Mouse (Mus musculus) C2C12 (cell line): ENCODE data around the gene Mkrn2os. TPM values are rescaled to one million over a fixed set of nuclear protein-coding genes. Genes with fewer than 3 reads are reported as not detected.
"Not testable (repeated sequence)": the region's sequence is repeated elsewhere in the genome, so short reads cannot be mapped to it uniquely, and the experiment has no call there.

Experiments
- H3K27me3 ChIP-seq: one replicate; pipeline ENCODE4 v1.6.1; 2011; ENCODE audit not compliant: control insufficient read depth, insufficient read depth, insufficient read length
- H3K36me3 ChIP-seq: one replicate; pipeline ENCODE4 v1.6.1; 2011; ENCODE audit not compliant: control insufficient read depth, insufficient read depth
- H3K4me3 ChIP-seq: one replicate; pipeline ENCODE4 v1.5.1; 2011; ENCODE audit warnings: mild to moderate bottlenecking, control low read depth; ENCODE audit not compliant: poor library complexity, insufficient read depth, severe bottlenecking
- H3K79me2 ChIP-seq: one replicate; pipeline ENCODE4 v1.6.1; 2011; ENCODE audit not compliant: control insufficient read depth, insufficient read depth
- H3K79me3 ChIP-seq: one replicate; pipeline ENCODE4 v1.6.1; 2011; ENCODE audit warnings: low read depth, control low read depth
- H3ac ChIP-seq: one replicate; pipeline ENCODE3; 2011; ENCODE audit warnings: low read depth; ENCODE audit not compliant: control insufficient read depth, insufficient read length
- CEBPB ChIP-seq: IDR thresholded peaks from one replicate; pipeline ENCODE4 v1.6.1; 2011; ENCODE audit warnings: low read depth, mild to moderate bottlenecking, control low read depth, moderate library complexity
- CTCF ChIP-seq: IDR thresholded peaks from one replicate; pipeline ENCODE4 v1.5.1; 2011; ENCODE audit not compliant: control insufficient read depth, insufficient read depth, insufficient read length
- FOSL1 ChIP-seq: IDR thresholded peaks from one replicate; pipeline ENCODE4 v1.8.0; 2011; ENCODE audit warnings: mild to moderate bottlenecking, low read length; ENCODE audit not compliant: poor library complexity, insufficient read depth, severe bottlenecking
- MAX ChIP-seq: IDR thresholded peaks from one replicate; pipeline ENCODE4 v1.6.1; 2011; ENCODE audit warnings: mild to moderate bottlenecking, control low read depth
- MYOD1 ChIP-seq: IDR thresholded peaks from one replicate; pipeline ENCODE4 v1.6.1; 2011; ENCODE audit warnings: low read depth; ENCODE audit not compliant: control insufficient read depth, insufficient read length
- MYOG ChIP-seq: IDR thresholded peaks from one replicate; pipeline ENCODE4 v1.6.1; 2011; ENCODE audit not compliant: control insufficient read depth, insufficient read length; ENCODE audit errors: extremely low read depth
- USF1 ChIP-seq: IDR thresholded peaks from one replicate; pipeline ENCODE4 v1.6.1; 2011; ENCODE audit warnings: low read depth, mild to moderate bottlenecking, control low read depth, moderate library complexity
- long read RNA-seq, 2 experiments: library from polyadenylated mRNA; unstranded; transcript quantifications; one replicate each; pipeline ENCODE4 v2.0.0; 2019 to 2020
- polyA plus RNA-seq: library from polyadenylated mRNA; unstranded; fragments of >200 nt; fragmentation: generic; extraction: Trizol; gene quantifications from one replicate; pipeline ENCODE4 v1.2.1, GENCODE M21; 2012; ENCODE audit warnings: missing spikeins

Mkrn2os gene
- polyA plus RNA-seq: 0.01 TPM
- long read RNA-seq, experiment 1: 0 reads
- long read RNA-seq, experiment 2: 0 reads

- H3ac ChIP-seq: no peak within 1 kb of the TSS
- H3K4me3 ChIP-seq: no peak within 1 kb of the TSS
- H3K27me3 ChIP-seq: peaks cover 3% of the 10 kb centered on the region
- no peaks in the 10 kb centered on the region for H3K79me3 ChIP-seq
- H3K79me2 ChIP-seq: no peaks in the 10 kb centered on the region
- TF ChIP-seq MYOD1 (no peak), CTCF (no peak), MAX (no peak), FOSL1 (no peak)
- H3K36me3 ChIP-seq: no peaks in the 10 kb centered on the region
These were observed at the start of gene Mkrn2os for GRCm38 (mm10) chr6:115592458-115592857. Gene Mkrn2os (minus strand): TSS chr6:115592576.

GRCm38 (mm10) chr6:115638188-115638587 is 45.8 kb upstream of the Mkrn2os start:
- Histone ChIP-seq H3K79me2 (peaks cover 48% of the 10 kb centered on the region), H3K79me3 (peaks cover 17% of the 10 kb centered on the region), H3K36me3 (peaks cover 70% of the 10 kb centered on the region)
- not testable (repeated sequence) for H3K4me3 ChIP-seq, H3ac ChIP-seq, H3K27me3 ChIP-seq

GRCm38 (mm10) chr6:115634015-115634414 is 41.6 kb upstream of the Mkrn2os start:
- Histone ChIP-seq H3K4me3 (no peak overlapping the region), H3K79me3 (peaks cover 6% of the 10 kb centered on the region), H3K27me3 (no peaks in the 10 kb centered on the region), H3ac (no peak overlapping the region), H3K36me3 (peaks cover 74% of the 10 kb centered on the region), H3K79me2 (peaks cover 20% of the 10 kb centered on the region)
- TF ChIP-seq CTCF (no peak), CEBPB (no peak), FOSL1 (no peak), MAX (no peak), MYOG (no peak), MYOD1 (no peak), USF1 (no peak)

- peaks cover under 1% of the 10 kb centered on the region for H3K79me2 ChIP-seq
- no peak for TF ChIP-seq MAX
- TF ChIP-seq USF1: no peak
- TF ChIP-seq FOSL1: no peak
- TF ChIP-seq MYOG: no peak
- no peak for TF ChIP-seq MYOD1
- no peak for TF ChIP-seq CTCF
- TF ChIP-seq CEBPB: no peak
- H3K4me3 ChIP-seq: no peak overlapping the region
- H3K27me3 ChIP-seq: no peaks in the 10 kb centered on the region
- peaks cover 80% of the 10 kb centered on the region for H3K36me3 ChIP-seq
- no peak overlapping the region for H3ac ChIP-seq
- peaks cover 4% of the 10 kb centered on the region for H3K79me3 ChIP-seq
These were observed 38.9 kb upstream of the Mkrn2os start for GRCm38 (mm10) chr6:115631056-115631795.

GRCm38 (mm10) chr6:115626121-115626520 is 33.7 kb upstream of the Mkrn2os start:
- no peak overlapping the region for H3K4me3 ChIP-seq
- TF ChIP-seq USF1 (no peak), CTCF (no peak), MAX (no peak), MYOD1 (no peak), FOSL1 (no peak), MYOG (no peak), CEBPB (no peak)
- H3K27me3 ChIP-seq: no peaks in the 10 kb centered on the region
- H3K79me2 ChIP-seq: no peaks in the 10 kb centered on the region
- peaks cover 81% of the 10 kb centered on the region for H3K36me3 ChIP-seq
- no peak overlapping the region for H3ac ChIP-seq
- no peaks in the 10 kb centered on the region for H3K79me3 ChIP-seq

- Histone ChIP-seq H3ac (no peak overlapping the region), H3K79me3 (peaks cover 2% of the 10 kb centered on the region), H3K79me2 (no peaks in the 10 kb centered on the region), H3K36me3 (peaks cover 94% of the 10 kb centered on the region), H3K27me3 (no peaks in the 10 kb centered on the region), H3K4me3 (no peak overlapping the region)
- TF ChIP-seq MYOD1 (peak; percentile 83), MAX (no peak)
These were observed 28.6 kb upstream of the Mkrn2os start for GRCm38 (mm10) chr6:115620942-115621341.
